Mouse (Mus musculus) forebrain, embryonic 16.5 days (tissue): ENCODE measurements around the gene Tkfc. TPM values are rescaled to one million over a fixed set of nuclear protein-coding genes. Genes with fewer than 3 reads are reported as not detected.

ENCODE experiments used
- ATAC-seq: fragments of 200-750 bp; cut with Nextera tagmentation; 2 replicates; pipeline ENCODE4 v1.8.0; 2017; ENCODE audit warnings: mild to moderate bottlenecking, moderate library complexity
- H3K27ac ChIP-seq: fragments of 300-500 bp; sonication (generic); 2 replicates; pipeline ENCODE4 v1.5.1; 2014; ENCODE audit warnings: low read length, control low read depth
- H3K27me3 ChIP-seq: fragments of 300-500 bp; sonication (generic); replicated peaks from 2 replicates; pipeline ENCODE4 v1.6.1; 2014; ENCODE audit warnings: low read length; ENCODE audit not compliant: control insufficient read depth, insufficient read depth
- H3K36me3 ChIP-seq: fragments of 300-500 bp; sonication (generic); 2 replicates; pipeline ENCODE4 v1.6.1; 2014; ENCODE audit not compliant: control insufficient read depth, insufficient read depth
- H3K4me1 ChIP-seq: fragments of 300-500 bp; sonication (generic); replicated peaks from 2 replicates; pipeline ENCODE4 v1.6.1; 2014; ENCODE audit warnings: low read length; ENCODE audit not compliant: control insufficient read depth, insufficient read depth
- H3K4me2 ChIP-seq: fragments of 300-500 bp; sonication (generic); 2 replicates; pipeline ENCODE4 v1.6.1; 2014; ENCODE audit warnings: mild to moderate bottlenecking, low read length, control low read depth
- H3K4me3 ChIP-seq: fragments of 300-500 bp; sonication (generic); replicated peaks from 2 replicates; pipeline ENCODE4 v1.5.1; 2014; ENCODE audit warnings: mild to moderate bottlenecking, low read length, control low read depth
- H3K9ac ChIP-seq: fragments of 300-500 bp; sonication (generic); replicated peaks from 2 replicates; pipeline ENCODE4 v1.6.1; 2014; ENCODE audit warnings: low read depth, low read length, control low read depth
- H3K9me3 ChIP-seq: fragments of 300-500 bp; sonication (generic); 2 replicates; pipeline ENCODE4 v1.6.1; 2016; ENCODE audit warnings: low read length; ENCODE audit not compliant: control insufficient read depth
- WGBS: fragments of 180-500 bp; shearing (Covaris S2); extraction: QIAGEN DNeasy Blood & Tissue Kit; methylation state at CpG from one replicate; pipeline ENCODE4 v1.1.7; 2014; 5-methylcytosine and 5-hydroxymethylcytosine counted together
- polyA plus RNA-seq: library from polyadenylated mRNA; unstranded; fragments of >200 nt; fragmentation: Nextera tagmentation; extraction: Ambion mirVana; gene quantifications from 2 replicates; pipeline ENCODE4 v1.2.1, GENCODE M21; 2015

Gene Tkfc
- polyA plus RNA-seq, 1 experiment from 2014 or later, result 27.1 TPM

- 89% methylated on average over 5 of the region's 5 CpGs for WGBS
- Histone ChIP-seq H3K27me3 (no peaks in the 10 kb centered on the region), H3K9ac (no peak overlapping the region), H3K36me3 (peaks cover 35% of the 10 kb centered on the region), H3K9me3 (no peaks in the 10 kb centered on the region), H3K4me1 (peaks cover 20% of the 10 kb centered on the region), H3K27ac (no peak overlapping the region), H3K4me2 (no peak overlapping the region), H3K4me3 (no peak overlapping the region)
- ATAC-seq, result no peak
Observed at GRCm38 (mm10) chr19:10608573-10609240, 3.3 kb upstream of the Tkfc start.

GRCm38 (mm10) chr19:10605901-10606622 lies 608 bp upstream of the Tkfc start:
- Histone ChIP-seq H3K9me3 (no peaks in the 10 kb centered on the region), H3K9ac (peak overlapping the region; percentile 94), H3K27ac (peak overlapping the region; percentile 90), H3K36me3 (peaks cover 21% of the 10 kb centered on the region), H3K4me3 (peak overlapping the region; percentile 96), H3K27me3 (no peaks in the 10 kb centered on the region), H3K4me1 (peaks cover 32% of the 10 kb centered on the region), H3K4me2 (peak overlapping the region; percentile 84)
- WGBS, result 8% methylated on average over 20 of the region's 20 CpGs
- ATAC-seq, result no peak

- peak overlapping the region; percentile 73 for H3K9ac ChIP-seq
- peak overlapping the region; percentile 90 for H3K27ac ChIP-seq
- H3K27me3 ChIP-seq, result no peaks in the 10 kb centered on the region
- no peaks in the 10 kb centered on the region for H3K9me3 ChIP-seq
- peaks cover 11% of the 10 kb centered on the region for H3K36me3 ChIP-seq
- WGBS, result 62% methylated on average over 3 of the region's 3 CpGs
- ATAC-seq, result no peak
- H3K4me1 ChIP-seq, result peaks cover 32% of the 10 kb centered on the region
- H3K4me2 ChIP-seq, result peak overlapping the region; percentile 56
- H3K4me3 ChIP-seq, result peak overlapping the region; percentile 96
Observed at GRCm38 (mm10) chr19:10604534-10604933, 920 bp downstream of the Tkfc start.

GRCm38 (mm10) chr19:10603660-10604523 lies 1.6 kb downstream of the Tkfc start:
- Histone ChIP-seq H3K27ac (no peak overlapping the region; the same call in 1 of the 2 replicates), H3K4me3 (no peak overlapping the region), H3K4me2 (no peak overlapping the region), H3K36me3 (peaks cover 6% of the 10 kb centered on the region), H3K27me3 (no peaks in the 10 kb centered on the region), H3K9ac (no peak overlapping the region), H3K9me3 (no peaks in the 10 kb centered on the region), H3K4me1 (peaks cover 32% of the 10 kb centered on the region)
- no peak for ATAC-seq
- 86% methylated on average over 18 of the region's 18 CpGs for whole genome bisulfite sequencing

- WGBS, result 1% methylated on average over 9 of the region's 9 CpGs
- Histone ChIP-seq H3K9ac (peak overlapping the region; percentile 60), H3K9me3 (no peaks in the 10 kb centered on the region), H3K4me1 (peaks cover 32% of the 10 kb centered on the region), H3K4me3 (peak overlapping the region; percentile 35), H3K36me3 (no peaks in the 10 kb centered on the region), H3K4me2 (peak overlapping the region; percentile 51), H3K27ac (peak overlapping the region; percentile 87), H3K27me3 (no peaks in the 10 kb centered on the region)
- ATAC-seq, result peak; percentile 71
Observed at GRCm38 (mm10) chr19:10602787-10603186, 2.7 kb downstream of the Tkfc start.

- WGBS, result 2% methylated on average over 6 of the region's 6 CpGs
- H3K4me2 ChIP-seq, result peak overlapping the region; percentile 51
- H3K9me3 ChIP-seq, result no peaks in the 10 kb centered on the region
- H3K9ac ChIP-seq, result peak overlapping the region; percentile 60
- H3K36me3 ChIP-seq, result no peaks in the 10 kb centered on the region
- H3K27ac ChIP-seq, result peak overlapping the region; percentile 87
- H3K4me3 ChIP-seq, result peak overlapping the region; percentile 35
- no peaks in the 10 kb centered on the region for H3K27me3 ChIP-seq
- ATAC-seq, result peak; percentile 9
- H3K4me1 ChIP-seq, result peaks cover 32% of the 10 kb centered on the region
Observed at GRCm38 (mm10) chr19:10602247-10602769, 3.1 kb downstream of the Tkfc start.

- ATAC-seq, result no peak
- no peaks in the 10 kb centered on the region for H3K9me3 ChIP-seq
Observed at GRCm38 (mm10) chr19:10599648-10600047, 5.8 kb downstream of the Tkfc start.

GRCm38 (mm10) chr19:10598188-10598587 lies 7.3 kb downstream of the Tkfc start:
- Histone ChIP-seq H3K9ac (no peak overlapping the region), H3K4me1 (peaks cover 7% of the 10 kb centered on the region), H3K27me3 (no peaks in the 10 kb centered on the region), H3K27ac (no peak overlapping the region), H3K9me3 (no peaks in the 10 kb centered on the region), H3K4me2 (no peak overlapping the region), H3K36me3 (0 out of 2 replicates have a peak, but pooled peaks cover 3% of the 10 kb centered on the region), H3K4me3 (no peak overlapping the region)
- no peak for ATAC-seq
- WGBS, result 46% methylated on average over 3 of the region's 3 CpGs

More at GRCm38 (mm10) chr19:10599648-10600047, 5.8 kb downstream of the Tkfc start:
- 93% methylated on average over 2 of the region's 2 CpGs for WGBS
- no peak overlapping the region for H3K4me2 ChIP-seq
- 0 out of 2 replicates have a peak, but pooled peaks cover 3% of the 10 kb centered on the region for H3K36me3 ChIP-seq
- H3K9ac ChIP-seq, result no peak overlapping the region
- H3K27me3 ChIP-seq, result no peaks in the 10 kb centered on the region
- H3K27ac ChIP-seq, result no peak overlapping the region
- no peak overlapping the region for H3K4me3 ChIP-seq
- peaks cover 17% of the 10 kb centered on the region for H3K4me1 ChIP-seq
